Mouse (Mus musculus) neural tube, embryonic 14.5 days (tissue): ENCODE data around the gene Cox17. TPM values are rescaled to one million over a fixed set of nuclear protein-coding genes. Genes with fewer than 3 reads are reported as not detected.
A peak's percentile ranks its signal among the peaks of the same experiment; 100 is the strongest.

Experiments used
- ATAC-seq: fragments of 200-750 bp; cut with Nextera tagmentation; 2 replicates; pipeline ENCODE4 v1.8.0; 2017; ENCODE audit warnings: low read depth, mild to moderate bottlenecking, moderate TSS enrichment, moderate library complexity
- H3K27ac ChIP-seq: fragments of 300-500 bp; sonication (generic); 2 replicates; pipeline ENCODE4 v1.5.1; 2014; ENCODE audit warnings: low read depth, mild to moderate bottlenecking, control low read depth, low read length, moderate library complexity, mixed read lengths
- H3K27me3 ChIP-seq: fragments of 300-500 bp; sonication (generic); 2 replicates; pipeline ENCODE4 v1.6.1; 2014; ENCODE audit warnings: low read length; ENCODE audit not compliant: control insufficient read depth, insufficient read depth
- H3K36me3 ChIP-seq: fragments of 300-500 bp; sonication (generic); 2 replicates; pipeline ENCODE4 v1.6.1; 2014; ENCODE audit warnings: low read length, mixed read lengths; ENCODE audit not compliant: control insufficient read depth, insufficient read depth
- H3K4me1 ChIP-seq: fragments of 300-500 bp; sonication (generic); 2 replicates; pipeline ENCODE4 v1.6.1; 2014; ENCODE audit warnings: low read length; ENCODE audit not compliant: control insufficient read depth, insufficient read depth
- H3K4me2 ChIP-seq: fragments of 300-500 bp; sonication (generic); 2 replicates; pipeline ENCODE4 v1.6.1; 2014; ENCODE audit warnings: mild to moderate bottlenecking, low read depth, low read length, control low read depth
- H3K4me3 ChIP-seq: fragments of 300-500 bp; sonication (generic); 2 replicates; pipeline ENCODE4 v1.5.1; 2014; ENCODE audit warnings: low read depth, low read length, control low read depth, mixed read lengths
- H3K9ac ChIP-seq: fragments of 300-500 bp; sonication (generic); replicated peaks from 2 replicates; pipeline ENCODE4 v1.6.1; 2014; ENCODE audit warnings: low read depth, mild to moderate bottlenecking, control low read depth, low read length, mixed read lengths
- H3K9me3 ChIP-seq: fragments of 300-500 bp; sonication (generic); 2 replicates; pipeline ENCODE4 v1.6.1; 2016; ENCODE audit warnings: low read length; ENCODE audit not compliant: control insufficient read depth
- WGBS: fragments of 180-500 bp; shearing (Covaris S2); extraction: QIAGEN DNeasy Blood & Tissue Kit; methylation state at CpG from one replicate; pipeline ENCODE4 v1.1.7; 2014; 5-methylcytosine and 5-hydroxymethylcytosine counted together
- polyA plus RNA-seq: library from polyadenylated mRNA; unstranded; fragments of >200 nt; fragmentation: Nextera tagmentation; extraction: Ambion mirVana; gene quantifications from 2 replicates; pipeline ENCODE4 v1.2.1, GENCODE M21; 2014

Gene Cox17
- polyA plus RNA-seq, 1 experiment from 2014 or later, result 91.6 TPM

DNA sequence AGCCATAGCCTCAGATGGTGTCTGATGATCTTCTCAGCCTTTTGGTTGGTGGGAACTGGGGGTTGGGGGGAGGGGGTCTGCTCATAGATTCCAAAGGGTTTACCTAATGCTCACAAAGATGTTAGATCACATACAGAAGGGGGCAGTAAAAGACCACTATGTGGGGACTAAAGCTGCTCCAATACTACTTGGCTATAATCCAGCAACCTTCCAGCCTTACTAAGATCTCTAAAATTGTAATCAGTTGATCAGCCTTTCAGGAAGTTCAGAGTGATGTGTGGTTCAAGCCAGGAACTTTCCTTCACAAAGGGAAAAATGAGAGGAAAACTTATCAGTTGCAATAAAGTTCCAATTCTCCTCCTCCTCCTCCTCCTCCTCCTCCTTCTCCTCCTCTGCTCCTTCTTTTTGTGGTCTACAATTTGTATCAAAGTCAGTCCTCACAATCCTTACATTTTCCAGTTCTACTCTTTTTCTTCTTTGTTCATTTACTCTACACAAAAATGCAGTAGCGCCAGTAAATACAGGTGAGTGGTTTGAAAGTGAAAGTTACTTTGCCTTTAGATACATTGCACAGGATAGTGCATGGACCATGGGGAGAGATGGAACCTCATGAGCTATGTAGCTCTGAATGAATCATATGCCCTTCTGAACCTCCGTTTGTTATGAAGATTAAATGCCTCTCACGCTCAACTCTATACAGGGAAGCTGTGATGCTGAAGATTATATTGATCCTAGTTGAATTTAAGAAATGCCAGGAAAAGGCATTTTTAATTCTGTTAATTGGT lies 1.7 kb upstream of the Cox17 start:
- Histone ChIP-seq H3K4me3 (no peak overlapping the region), H3K9ac (no peak overlapping the region), H3K36me3 (0 out of 2 replicates have a peak, but pooled peaks cover 5% of the 10 kb centered on the region), H3K9me3 (no peaks in the 10 kb centered on the region), H3K27me3 (no peaks in the 10 kb centered on the region), H3K4me2 (no peak overlapping the region), H3K27ac (no peak overlapping the region), H3K4me1 (peaks cover 10% of the 10 kb centered on the region; the same call in 1 of the 2 replicates)
- 85% methylated on average over 3 of the region's 3 CpGs for WGBS
- ATAC-seq, result peak; percentile 24; the same call in 1 of the 2 replicates

DNA sequence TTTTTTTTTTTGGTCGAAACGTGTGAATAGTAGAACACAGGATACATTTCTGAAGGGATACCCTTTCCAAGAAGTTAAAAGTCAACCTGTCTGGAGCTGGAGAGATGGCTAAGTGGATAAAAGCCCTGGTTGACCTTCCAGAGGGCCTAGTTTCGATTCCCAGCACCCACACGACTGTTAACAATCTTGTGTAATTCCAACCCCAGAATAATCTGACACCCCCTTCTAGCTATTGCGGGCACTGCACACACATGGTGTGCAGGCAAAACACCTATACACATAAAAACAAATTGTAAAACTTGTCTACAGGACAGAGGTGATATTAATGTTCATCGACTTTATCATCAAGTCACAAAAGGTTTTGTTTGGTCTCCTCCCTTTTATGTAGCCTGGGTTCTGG lies 797 bp downstream of the Cox17 start:
- Histone ChIP-seq H3K27ac (no peak overlapping the region), H3K4me1 (peaks cover 6% of the 10 kb centered on the region; the same call in 1 of the 2 replicates), H3K4me2 (peak overlapping the region; percentile 68), H3K36me3 (peaks cover 20% of the 10 kb centered on the region), H3K9me3 (no peaks in the 10 kb centered on the region), H3K9ac (peak overlapping the region; percentile 74; the same call in 1 of the 2 replicates), H3K27me3 (no peaks in the 10 kb centered on the region), H3K4me3 (peak overlapping the region; percentile 82)
- ATAC-seq, result no peak
- 67% methylated on average over 6 of the region's 6 CpGs for WGBS

DNA sequence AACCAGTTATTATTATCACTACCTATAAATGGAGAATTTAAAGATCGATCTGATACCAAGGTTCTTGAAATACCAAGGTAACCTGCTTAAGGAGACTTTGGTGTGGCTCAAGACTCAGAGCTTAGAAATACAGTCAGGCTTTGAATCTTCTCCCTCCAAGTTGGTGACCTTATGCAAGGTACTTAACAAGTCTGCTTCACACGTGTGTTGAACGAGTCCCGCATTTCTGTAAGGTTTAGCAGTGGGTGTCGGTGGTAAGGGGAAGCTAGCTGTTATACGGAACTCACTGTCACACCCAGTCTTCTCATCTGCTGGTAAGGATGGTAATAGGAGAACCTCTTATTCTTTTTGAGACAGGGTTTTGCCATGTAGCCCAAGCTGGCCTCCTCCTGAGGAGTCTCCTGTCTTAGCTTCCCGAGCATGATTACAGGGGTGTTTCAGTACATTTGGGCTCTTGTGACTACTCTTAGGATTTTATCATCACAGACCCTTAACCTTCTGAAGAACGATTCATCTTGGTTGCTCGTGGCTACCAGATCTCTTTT lies 1.5 kb downstream of the Cox17 start:
- no peak overlapping the region for H3K27ac ChIP-seq
- no peak for ATAC-seq

DNA sequence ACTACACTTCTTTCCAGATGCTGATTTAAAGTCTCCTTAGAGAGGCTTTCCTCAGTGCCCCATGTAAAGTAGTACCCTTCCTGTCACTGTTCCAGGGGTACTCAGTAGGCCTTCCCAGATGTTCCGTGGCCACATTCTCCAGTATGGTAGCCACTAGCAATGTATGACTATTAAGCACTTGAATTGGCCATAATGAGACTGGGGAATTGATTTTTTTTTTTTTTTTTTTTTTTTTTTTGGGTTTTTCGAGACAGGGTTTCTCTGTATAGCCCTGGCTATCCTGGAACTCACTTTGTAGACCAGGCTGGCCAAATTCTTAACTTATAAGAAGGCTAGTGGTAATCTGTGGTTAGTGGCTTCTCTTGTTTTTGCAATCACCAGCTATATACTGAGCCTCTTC lies 3.1 kb downstream of the Cox17 start:
- no peaks in the 10 kb centered on the region for H3K9me3 ChIP-seq
- 86% methylated on average over 2 of the region's 2 CpGs for WGBS
- no peak overlapping the region for H3K9ac ChIP-seq
- H3K36me3 ChIP-seq, result peaks cover 20% of the 10 kb centered on the region
- H3K4me1 ChIP-seq, result peaks cover 6% of the 10 kb centered on the region; the same call in 1 of the 2 replicates
- no peak overlapping the region for H3K4me3 ChIP-seq
- no peak for ATAC-seq
- no peak overlapping the region for H3K4me2 ChIP-seq
- H3K27ac ChIP-seq, result no peak overlapping the region
- no peaks in the 10 kb centered on the region for H3K27me3 ChIP-seq

More for the DNA sequence above, 1.5 kb downstream of the Cox17 start:
- H3K4me2 ChIP-seq, result no peak overlapping the region
- H3K4me3 ChIP-seq, result no peak overlapping the region
- H3K27me3 ChIP-seq, result no peaks in the 10 kb centered on the region
- H3K36me3 ChIP-seq, result peaks cover 20% of the 10 kb centered on the region
- H3K9me3 ChIP-seq, result no peaks in the 10 kb centered on the region
- peaks cover 6% of the 10 kb centered on the region; the same call in 1 of the 2 replicates for H3K4me1 ChIP-seq
- 95% methylated on average over 9 of the region's 9 CpGs for WGBS
- H3K9ac ChIP-seq, result no peak overlapping the region

DNA sequence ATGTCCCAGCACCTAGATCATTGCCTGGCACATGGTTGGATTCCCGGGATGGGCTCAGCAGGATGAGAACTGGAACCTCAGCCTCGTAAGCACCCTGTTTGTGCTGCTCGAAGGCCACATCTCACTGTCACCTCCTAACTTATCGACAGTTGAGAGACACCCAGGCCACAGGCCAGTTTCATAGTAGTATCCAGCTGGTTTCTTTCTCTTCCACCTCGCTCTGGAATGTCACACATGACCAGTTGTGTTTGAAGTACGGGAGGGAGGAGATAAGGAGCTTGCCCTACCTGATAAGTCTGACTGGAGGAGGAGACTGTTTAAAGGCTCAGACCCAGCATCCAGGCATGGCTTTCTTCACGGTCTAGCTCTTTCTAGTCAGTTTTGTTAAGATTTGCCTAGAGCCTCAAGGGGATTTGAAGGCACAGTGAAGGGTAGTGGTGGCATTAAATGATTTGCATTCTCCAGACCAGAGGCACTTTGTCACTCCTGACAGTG lies 3.6 kb downstream of the Cox17 start:
- ATAC-seq, result no peak
- Histone ChIP-seq H3K27me3 (no peaks in the 10 kb centered on the region), H3K4me2 (no peak overlapping the region), H3K9me3 (no peaks in the 10 kb centered on the region), H3K36me3 (peaks cover 20% of the 10 kb centered on the region), H3K4me1 (peaks cover 6% of the 10 kb centered on the region; the same call in 1 of the 2 replicates), H3K9ac (no peak overlapping the region), H3K27ac (no peak overlapping the region), H3K4me3 (no peak overlapping the region)
- WGBS, result 94% methylated on average over 7 of the region's 7 CpGs

DNA sequence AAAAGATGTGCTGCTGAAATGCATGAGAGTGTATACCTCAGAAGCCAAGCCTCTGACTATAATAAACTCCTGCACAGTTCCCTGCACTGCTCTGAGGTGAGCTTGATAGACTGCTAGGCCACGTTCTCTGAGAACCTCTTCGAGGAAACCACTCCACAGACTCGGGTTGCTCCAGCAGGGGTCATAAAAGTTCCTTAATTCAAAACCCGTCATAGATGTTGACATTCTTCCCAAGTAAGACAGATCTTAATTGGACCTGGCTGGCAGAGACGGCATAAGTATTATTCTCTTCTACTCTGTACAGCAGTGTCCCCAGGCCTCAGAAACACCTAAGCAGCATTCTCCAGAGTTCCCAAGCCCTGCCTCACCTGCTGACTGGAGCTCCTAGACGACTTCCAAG lies 4.1 kb downstream of the Cox17 start:
- no peak for ATAC-seq
- Histone ChIP-seq H3K9me3 (no peaks in the 10 kb centered on the region), H3K4me2 (no peak overlapping the region), H3K36me3 (peaks cover 20% of the 10 kb centered on the region), H3K27ac (no peak overlapping the region), H3K9ac (no peak overlapping the region), H3K4me1 (peaks cover 6% of the 10 kb centered on the region; the same call in 1 of the 2 replicates), H3K4me3 (no peak overlapping the region), H3K27me3 (no peaks in the 10 kb centered on the region)
- 87% methylated on average over 6 of the region's 6 CpGs for WGBS

DNA sequence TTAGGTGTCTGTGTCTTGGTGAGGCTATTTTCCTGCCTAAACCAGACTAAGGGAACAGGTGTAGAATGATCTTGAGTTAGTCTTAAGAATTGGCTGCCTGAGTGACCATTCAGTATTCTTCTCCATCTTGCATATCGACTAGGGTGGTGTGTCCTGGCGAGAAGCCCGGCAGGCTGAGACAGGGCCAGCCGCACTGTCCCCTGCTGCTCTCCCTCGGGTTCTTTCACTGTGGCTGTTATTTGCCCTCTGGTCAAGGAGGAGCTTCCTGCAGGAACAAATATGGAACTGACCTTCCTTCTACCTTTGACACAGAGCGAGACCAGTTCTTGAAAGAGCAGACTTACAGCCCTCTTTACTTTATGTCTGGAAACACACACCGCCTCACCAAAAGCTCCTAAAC lies 5.2 kb downstream of the Cox17 start:
- no peak overlapping the region for H3K27ac ChIP-seq
- peaks cover 20% of the 10 kb centered on the region for H3K36me3 ChIP-seq
- H3K4me3 ChIP-seq, result no peak overlapping the region
- no peaks in the 10 kb centered on the region for H3K9me3 ChIP-seq
- no peak for ATAC-seq
- no peak overlapping the region for H3K4me2 ChIP-seq
- H3K4me1 ChIP-seq, result peaks cover 6% of the 10 kb centered on the region; the same call in 1 of the 2 replicates
- WGBS, result 85% methylated on average over 7 of the region's 7 CpGs
- no peaks in the 10 kb centered on the region for H3K27me3 ChIP-seq
- no peak overlapping the region for H3K9ac ChIP-seq

DNA sequence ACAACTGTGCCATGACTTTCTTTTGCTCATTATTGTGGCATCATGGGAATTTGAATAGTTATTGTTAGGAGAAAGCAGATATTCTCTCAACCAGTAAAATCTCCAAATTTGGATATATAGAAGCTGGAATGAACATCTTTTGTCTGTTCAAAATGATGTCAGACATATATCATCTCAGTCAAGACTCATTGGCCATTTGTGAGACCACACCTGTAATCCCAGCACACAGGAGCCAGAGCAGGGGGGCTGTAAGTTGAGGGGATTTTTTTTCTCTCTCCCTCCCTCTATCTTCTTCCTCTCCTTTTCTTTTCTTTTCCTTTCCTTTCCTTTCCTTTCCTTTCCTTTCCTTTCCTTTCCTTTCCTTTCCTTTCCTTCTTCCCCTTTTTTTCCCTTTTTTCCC lies 6.1 kb downstream of the Cox17 start:
- Histone ChIP-seq H3K9me3 (no peaks in the 10 kb centered on the region), H3K9ac (no peak overlapping the region), H3K4me2 (no peak overlapping the region), H3K36me3 (peaks cover 20% of the 10 kb centered on the region), H3K4me3 (no peak overlapping the region), H3K4me1 (peaks cover 1% of the 10 kb centered on the region; the same call in 1 of the 2 replicates), H3K27me3 (no peaks in the 10 kb centered on the region), H3K27ac (no peak overlapping the region)
- ATAC-seq, result no peak

DNA sequence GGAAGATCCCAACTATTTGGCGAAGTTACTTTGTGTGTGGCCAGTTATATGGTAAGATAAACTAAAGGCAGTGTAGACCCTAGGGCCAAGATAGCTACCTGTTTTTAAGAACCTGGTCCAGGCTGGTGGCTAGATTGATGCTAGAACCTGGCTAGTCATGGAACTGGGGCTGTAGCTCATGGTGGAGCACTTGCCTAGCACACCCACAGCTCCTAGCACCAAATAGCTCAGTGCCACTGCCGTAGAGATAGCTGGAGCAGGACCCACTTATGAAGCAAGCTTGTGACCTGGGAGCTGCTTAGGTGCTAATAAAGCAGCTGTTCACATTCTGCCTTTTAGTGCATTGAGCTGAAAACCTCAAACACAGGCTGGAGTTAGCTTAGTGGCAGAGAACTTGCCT lies 6.9 kb downstream of the Cox17 start:
- no peak overlapping the region for H3K4me3 ChIP-seq
- H3K9ac ChIP-seq, result no peak overlapping the region
- H3K4me2 ChIP-seq, result no peak overlapping the region
- no peak overlapping the region for H3K27ac ChIP-seq
- no peaks in the 10 kb centered on the region for H3K4me1 ChIP-seq
- peaks cover 20% of the 10 kb centered on the region for H3K36me3 ChIP-seq
- WGBS, result 100% methylated on average over 2 of the region's 2 CpGs
- no peak for ATAC-seq
- no peaks in the 10 kb centered on the region for H3K9me3 ChIP-seq
- no peaks in the 10 kb centered on the region for H3K27me3 ChIP-seq
